Mouse (Mus musculus) heart, adult 2 months (tissue): ENCODE results near the gene Vps13d.
A peak's percentile ranks its signal among the peaks of the same experiment; 100 is the strongest.

ENCODE experiments used
- CTCF ChIP-seq: fragments of 200-600 bp; IDR thresholded peaks from 2 replicates; pipeline ENCODE4 v1.8.1; 2022; ENCODE audit warnings: antibody characterized with exemption, mild to moderate bottlenecking, moderate library complexity
- EP300 ChIP-seq: fragments of 200-500 bp; IDR thresholded peaks from 2 replicates; pipeline ENCODE4 v1.6.1; 2011; ENCODE audit warnings: low read depth, low read length, control low read depth; ENCODE audit not compliant: insufficient read depth
- POLR2A ChIP-seq: fragments of 200-500 bp; IDR thresholded peaks from 2 replicates; pipeline ENCODE4 v1.6.1; 2011; ENCODE audit warnings: mild to moderate bottlenecking, low read depth, low read length, control low read depth; ENCODE audit not compliant: insufficient read depth

DNA sequence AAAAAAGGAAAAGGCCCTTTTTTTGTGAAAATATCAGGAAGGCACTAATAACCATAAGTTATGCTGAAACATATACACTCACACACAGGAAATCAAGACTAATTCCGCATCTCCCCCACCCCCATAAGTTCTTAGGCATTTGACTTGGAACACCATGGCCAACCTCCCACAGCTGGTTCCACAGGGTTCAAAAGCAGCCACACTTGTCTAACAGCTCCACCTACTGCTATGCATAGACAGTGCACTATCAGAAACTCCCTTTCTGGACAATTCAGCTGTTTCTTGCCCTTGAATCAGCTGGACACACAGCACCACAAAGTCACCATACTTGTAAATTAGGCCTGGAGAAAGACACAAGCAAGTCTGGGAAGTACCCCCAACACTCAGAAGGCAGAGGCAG is 33.6 kb downstream of the Vps13d start:
- TF ChIP-seq CTCF, result peak; percentile 59
- no peak for TF ChIP-seq POLR2A
- TF ChIP-seq EP300, result no peak
